Mouse (Mus musculus) neural tube, embryonic 13.5 days (tissue): ENCODE measurements at regions not wholly inside any gene's neighbourhood (a gene's known extent, or its start where the extent isn't known, plus 50 kb on each side); places are given as distances from the start of the nearest gene placed in this dataset.

ENCODE experiments used
- ATAC-seq: fragments of 200-750 bp; cut with Nextera tagmentation; 2 replicates; pipeline ENCODE4 v1.8.0; 2017; ENCODE audit warnings: low read depth, mild to moderate bottlenecking, moderate TSS enrichment, moderate library complexity
- H3K27ac ChIP-seq: fragments of 300-500 bp; sonication (generic); replicated peaks from 2 replicates; pipeline ENCODE4 v1.5.1; 2015; ENCODE audit warnings: moderate library complexity, mild to moderate bottlenecking, inconsistent platforms
- H3K27me3 ChIP-seq: fragments of 300-500 bp; sonication (generic); 2 replicates; pipeline ENCODE4 v1.6.1; 2015; ENCODE audit warnings: mild to moderate bottlenecking, inconsistent platforms
- H3K36me3 ChIP-seq: fragments of 300-500 bp; sonication (generic); 2 replicates; pipeline ENCODE4 v1.6.1; 2015; ENCODE audit warnings: mild to moderate bottlenecking, inconsistent platforms
- H3K4me1 ChIP-seq: fragments of 300-500 bp; sonication (generic); replicated peaks from 2 replicates; pipeline ENCODE4 v1.6.1; 2015; ENCODE audit warnings: inconsistent platforms
- H3K4me2 ChIP-seq: fragments of 300-500 bp; sonication (generic); 2 replicates; pipeline ENCODE4 v1.6.1; 2015; ENCODE audit warnings: inconsistent platforms, mild to moderate bottlenecking, moderate library complexity
- H3K4me3 ChIP-seq: fragments of 300-500 bp; sonication (generic); 2 replicates; pipeline ENCODE4 v1.5.1; 2015; ENCODE audit warnings: mild to moderate bottlenecking, inconsistent platforms
- H3K9ac ChIP-seq: fragments of 300-500 bp; sonication (generic); 2 replicates; pipeline ENCODE4 v1.6.1; 2015; ENCODE audit warnings: moderate library complexity, mild to moderate bottlenecking, inconsistent platforms
- H3K9me3 ChIP-seq: fragments of 300-500 bp; sonication (generic); 2 replicates; pipeline ENCODE4 v1.6.1; 2016; ENCODE audit warnings: inconsistent platforms
- WGBS: fragments of 180-500 bp; shearing (Covaris S2); methylation state at CpG from one replicate; pipeline ENCODE4 v1.1.7; 2015; 5-methylcytosine and 5-hydroxymethylcytosine counted together

DNA sequence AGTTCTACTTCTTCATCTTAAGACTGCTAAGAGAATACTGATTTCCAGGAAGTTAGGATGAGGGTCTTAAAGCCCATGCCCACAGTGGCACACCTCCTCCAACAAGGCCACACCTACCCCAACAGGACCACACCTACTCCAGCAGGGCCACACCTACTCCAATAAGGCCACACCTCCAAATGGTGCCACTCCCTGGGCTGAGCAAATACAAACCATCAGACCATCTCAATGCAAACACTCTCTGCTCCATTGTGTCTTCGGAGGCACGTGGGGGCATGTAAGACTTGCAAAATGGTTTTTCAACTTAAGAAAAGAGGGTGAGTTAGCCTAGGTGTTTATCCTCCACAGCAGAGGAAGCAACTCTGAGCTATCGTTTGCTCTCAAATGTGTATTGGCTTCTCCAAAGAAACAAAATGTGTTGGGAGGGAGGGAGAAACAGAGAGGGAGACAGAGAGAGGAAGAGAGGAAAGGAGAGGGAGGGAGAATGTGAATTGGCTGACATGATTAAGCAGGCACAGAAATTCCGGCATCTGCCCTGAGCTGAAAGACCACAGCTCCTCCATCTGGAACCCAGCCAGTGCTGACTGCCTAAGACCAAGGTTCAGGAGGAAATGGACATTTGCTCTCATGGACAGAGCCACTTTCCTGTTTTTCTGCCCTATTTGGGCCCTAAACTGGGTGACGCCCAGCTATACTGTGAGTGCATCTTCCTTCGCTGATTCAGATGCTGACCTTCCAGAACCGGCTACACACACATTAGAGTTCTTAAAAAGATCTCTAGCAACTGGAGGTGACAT, 356.2 kb downstream of the Ice1 start:
- 81% methylated on average over 7 of the region's 7 CpGs for WGBS
- H3K36me3 ChIP-seq = no peaks in the 10 kb centered on the region
- H3K4me3 ChIP-seq = no peak overlapping the region
- no peak overlapping the region for H3K4me2 ChIP-seq
- ATAC-seq = no peak
- no peak overlapping the region for H3K9ac ChIP-seq
- peaks cover 41% of the 10 kb centered on the region for H3K4me1 ChIP-seq
- H3K27ac ChIP-seq = no peak overlapping the region
- no peaks in the 10 kb centered on the region for H3K9me3 ChIP-seq
- H3K27me3 ChIP-seq = no peaks in the 10 kb centered on the region

DNA sequence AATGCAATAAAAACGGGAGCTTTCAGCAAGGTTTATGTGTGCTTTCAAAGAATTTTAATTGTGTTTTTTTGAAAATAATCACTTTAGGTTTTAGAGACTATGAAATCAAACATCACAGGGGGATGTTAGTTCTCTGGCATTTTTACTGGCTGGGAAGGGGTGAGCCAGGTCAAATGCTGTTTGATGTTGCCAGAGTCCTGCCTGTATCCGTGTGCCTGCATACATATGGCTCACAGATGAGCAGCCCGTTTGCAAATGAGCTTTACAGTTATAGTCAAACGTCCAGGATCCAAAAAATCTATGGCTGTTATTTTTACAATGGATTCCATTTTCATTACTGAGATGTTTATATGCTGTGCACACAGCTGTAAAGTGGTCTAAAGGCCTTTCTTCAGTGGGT, 354.7 kb downstream of the Ice1 start:
- 0 out of 2 replicates have a peak, but pooled peaks have one; percentile 54 for ATAC-seq
- H3K9ac ChIP-seq = no peak overlapping the region
- WGBS = 12% methylated on average over 4 of the region's 4 CpGs

DNA sequence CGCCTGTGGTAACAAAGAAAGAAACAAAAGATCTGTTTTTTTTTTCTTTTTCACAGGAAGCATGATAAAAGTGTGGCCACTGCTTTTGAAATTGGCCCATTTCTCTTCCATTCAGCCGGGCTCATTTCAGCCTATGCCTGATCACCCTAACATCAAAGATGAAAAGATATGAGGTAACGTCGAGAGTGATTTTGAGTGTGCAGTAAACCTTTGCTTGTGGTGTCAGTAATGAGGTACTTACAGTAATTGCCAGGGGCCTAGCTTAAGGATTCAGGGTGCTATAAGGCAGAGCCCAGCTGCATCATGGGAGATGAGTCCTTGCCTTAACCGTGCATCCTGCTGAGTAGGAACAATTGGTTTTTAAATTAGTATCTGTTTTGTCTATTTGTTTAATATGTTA, 354.2 kb downstream of the Ice1 start:
- Histone ChIP-seq H3K9ac (no peak overlapping the region), H3K9me3 (no peaks in the 10 kb centered on the region), H3K27me3 (no peaks in the 10 kb centered on the region), H3K27ac (peak overlapping the region; percentile 86), H3K4me2 (no peak overlapping the region), H3K4me1 (peaks cover 31% of the 10 kb centered on the region), H3K36me3 (no peaks in the 10 kb centered on the region), H3K4me3 (no peak overlapping the region)
- peak; percentile 76; the same call in 1 of the 2 replicates for ATAC-seq
- 4% methylated on average over 5 of the region's 5 CpGs for whole genome bisulfite sequencing

More for the DNA sequence above, 354.7 kb downstream of the Ice1 start:
- H3K36me3 ChIP-seq = no peaks in the 10 kb centered on the region
- peak overlapping the region; percentile 86 for H3K27ac ChIP-seq
- no peak overlapping the region for H3K4me2 ChIP-seq
- no peaks in the 10 kb centered on the region for H3K27me3 ChIP-seq
- no peak overlapping the region for H3K4me3 ChIP-seq
- no peaks in the 10 kb centered on the region for H3K9me3 ChIP-seq
- peaks cover 36% of the 10 kb centered on the region for H3K4me1 ChIP-seq

DNA sequence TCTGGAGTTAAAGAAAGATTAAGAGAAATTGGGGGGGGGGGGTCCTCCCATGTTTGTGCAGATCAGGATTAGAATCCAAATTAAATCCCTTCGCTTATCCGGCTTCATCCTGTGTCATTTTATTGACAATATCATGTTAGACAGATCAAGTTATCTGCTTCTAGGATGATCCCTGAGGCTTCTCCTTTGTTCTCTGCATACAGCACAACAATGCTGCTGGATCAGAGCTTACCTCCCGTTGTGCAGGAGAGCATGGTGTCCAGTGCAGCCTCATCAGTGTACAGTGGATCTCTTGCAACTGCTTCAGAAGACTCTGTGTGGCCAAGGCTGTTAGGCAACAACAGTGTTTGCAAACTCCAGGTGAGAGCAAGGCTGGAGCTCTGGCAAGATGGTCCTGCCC, 344.7 kb downstream of the Ice1 start:
- H3K27ac ChIP-seq = no peak overlapping the region
- ATAC-seq = no peak
- no peaks in the 10 kb centered on the region for H3K27me3 ChIP-seq
- H3K36me3 ChIP-seq = no peaks in the 10 kb centered on the region
- H3K4me2 ChIP-seq = no peak overlapping the region
- no peak overlapping the region for H3K9ac ChIP-seq
- 76% methylated on average over 3 of the region's 3 CpGs for WGBS
- 0 out of 2 replicates have a peak, but pooled peaks cover 4% of the 10 kb centered on the region for H3K9me3 ChIP-seq
- H3K4me1 ChIP-seq = no peaks in the 10 kb centered on the region
- H3K4me3 ChIP-seq = no peak overlapping the region

DNA sequence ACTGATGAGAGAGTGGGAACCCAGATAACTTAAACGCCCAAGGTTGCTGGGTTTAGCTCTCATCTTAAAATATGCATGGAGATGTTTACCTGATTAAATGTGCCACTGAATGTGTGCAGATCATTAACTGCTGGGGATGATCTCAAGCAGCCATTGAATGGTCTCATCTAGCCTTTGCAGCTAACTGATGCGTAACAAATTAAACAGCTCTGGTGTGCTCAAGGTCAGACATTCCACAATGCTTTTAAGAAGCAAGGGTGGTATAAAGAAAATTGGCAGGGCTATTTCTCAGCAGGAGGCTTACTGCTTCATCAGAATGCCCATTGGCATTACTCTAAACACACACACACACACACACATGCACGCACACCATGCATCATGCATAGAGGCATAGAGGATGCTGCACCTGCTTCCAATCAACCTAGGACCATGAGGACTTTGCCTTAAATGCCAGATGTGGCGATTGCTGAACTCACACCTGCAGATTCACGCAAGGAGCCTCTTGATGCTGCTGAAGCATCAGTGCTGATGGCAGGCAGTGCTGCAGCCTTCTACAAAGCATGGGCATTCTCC, 333.4 kb downstream of the Ice1 start:
- Histone ChIP-seq H3K4me3 (no peak overlapping the region), H3K9ac (no peak overlapping the region), H3K27ac (peak overlapping the region; percentile 69), H3K27me3 (no peaks in the 10 kb centered on the region), H3K36me3 (no peaks in the 10 kb centered on the region), H3K4me2 (no peak overlapping the region), H3K4me1 (peaks cover 9% of the 10 kb centered on the region; the same call in 1 of the 2 replicates), H3K9me3 (no peaks in the 10 kb centered on the region)
- peak; percentile 65; the same call in 1 of the 2 replicates for ATAC-seq
- WGBS = 47% methylated on average over 5 of the region's 5 CpGs

DNA sequence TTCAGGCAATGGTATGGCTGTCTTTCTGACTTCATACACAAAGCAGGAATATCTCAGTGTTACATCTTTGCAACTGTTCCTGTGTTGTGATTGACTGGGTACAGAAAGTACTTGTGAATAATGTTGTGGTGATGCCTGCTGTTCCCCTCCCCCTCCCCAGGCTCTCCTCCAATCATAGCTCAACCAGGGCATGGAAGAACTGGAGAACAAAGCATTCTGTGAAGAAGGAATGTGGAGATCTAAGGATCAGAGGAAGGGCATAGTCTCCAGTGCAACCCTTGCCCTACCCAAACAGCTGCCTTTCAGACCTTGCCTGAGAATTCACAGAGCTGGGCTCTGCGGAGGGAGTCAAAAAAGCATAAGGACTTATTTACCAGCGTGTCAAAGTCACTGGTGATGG, 326.9 kb downstream of the Ice1 start:
- H3K36me3 ChIP-seq = no peaks in the 10 kb centered on the region
- 12% methylated on average over 2 of the region's 2 CpGs for WGBS
- no peak overlapping the region for H3K9ac ChIP-seq
- no peaks in the 10 kb centered on the region for H3K27me3 ChIP-seq
- H3K9me3 ChIP-seq = no peaks in the 10 kb centered on the region
- ATAC-seq = peak; percentile 20; the same call in 1 of the 2 replicates
- H3K27ac ChIP-seq = peak overlapping the region; percentile 63
- no peak overlapping the region for H3K4me2 ChIP-seq
- H3K4me1 ChIP-seq = peaks cover 20% of the 10 kb centered on the region
- no peak overlapping the region for H3K4me3 ChIP-seq

DNA sequence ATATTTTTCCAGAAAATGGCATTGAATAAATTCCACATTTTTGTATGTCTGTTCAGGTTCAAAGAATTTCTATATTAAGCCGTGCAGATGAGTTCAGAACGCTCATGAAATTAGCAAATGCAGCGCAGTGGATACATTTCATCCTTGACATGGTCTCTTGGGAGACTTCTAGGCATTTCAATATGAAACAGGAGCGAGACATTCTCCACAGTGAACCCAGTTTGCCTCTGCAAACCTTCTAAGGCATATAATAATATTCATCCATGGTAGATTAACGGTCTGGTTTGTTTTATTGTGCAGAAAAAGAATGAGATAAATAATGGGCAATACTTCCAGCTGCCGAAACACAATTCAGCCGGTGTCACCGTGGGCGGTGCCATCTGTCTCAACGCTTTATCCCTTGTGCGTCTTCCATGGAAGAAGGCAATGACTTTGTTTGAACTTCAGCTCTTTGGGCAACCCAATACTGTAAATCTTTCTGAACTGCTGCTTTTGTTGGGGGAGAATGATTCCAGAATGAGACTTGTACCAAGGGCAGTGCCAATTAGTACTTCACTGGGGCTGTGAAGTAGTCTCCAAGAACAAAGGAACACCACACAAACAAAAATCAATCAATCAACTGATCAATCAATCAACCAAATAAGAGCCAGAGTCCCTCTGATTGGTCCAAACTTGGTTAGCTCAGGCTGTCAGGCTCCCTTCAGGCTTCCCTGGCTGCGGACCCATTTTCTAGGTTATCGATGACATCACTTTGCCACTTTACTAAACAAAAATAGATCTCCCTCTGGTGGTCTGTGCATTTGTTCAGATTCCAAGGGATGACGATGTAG, 326.0 kb downstream of the Ice1 start:
- peak; percentile 64 for ATAC-seq
- WGBS = 21% methylated on average over 14 of the region's 14 CpGs
- Histone ChIP-seq H3K4me3 (no peak overlapping the region), H3K9me3 (no peaks in the 10 kb centered on the region), H3K4me2 (0 out of 2 replicates have a peak overlapping the region, but pooled peaks have one; percentile 4), H3K27ac (peak overlapping the region; percentile 63), H3K36me3 (no peaks in the 10 kb centered on the region), H3K9ac (no peak overlapping the region), H3K27me3 (no peaks in the 10 kb centered on the region), H3K4me1 (peaks cover 20% of the 10 kb centered on the region)

DNA sequence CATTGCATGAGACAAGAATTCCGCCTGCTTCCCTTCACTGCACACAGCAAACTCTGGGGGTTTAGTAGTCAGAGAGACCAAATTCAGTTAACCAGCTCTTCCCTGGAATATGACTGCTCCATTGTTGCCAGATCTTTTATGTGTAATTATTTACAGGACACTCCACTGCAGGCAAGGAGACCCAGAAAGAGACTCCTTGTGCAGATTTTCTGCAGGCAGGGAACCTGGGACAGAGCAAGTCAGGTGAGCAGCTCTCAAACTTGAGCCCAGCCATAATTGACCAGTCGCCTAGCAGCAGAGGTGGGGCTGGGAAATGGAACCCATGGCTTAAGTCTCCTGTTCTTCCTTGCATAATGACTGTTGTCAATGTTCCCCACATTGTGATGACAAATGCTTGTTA, 324.2 kb downstream of the Ice1 start:
- Histone ChIP-seq H3K9ac (no peak overlapping the region), H3K27me3 (no peaks in the 10 kb centered on the region), H3K4me1 (peaks cover 20% of the 10 kb centered on the region), H3K4me3 (no peak overlapping the region), H3K27ac (0 out of 2 replicates have a peak overlapping the region, but pooled peaks have one; percentile 2), H3K9me3 (no peaks in the 10 kb centered on the region), H3K4me2 (no peak overlapping the region), H3K36me3 (no peaks in the 10 kb centered on the region)
- no peak for ATAC-seq
- WGBS = 69% methylated on average over 2 of the region's 2 CpGs

DNA sequence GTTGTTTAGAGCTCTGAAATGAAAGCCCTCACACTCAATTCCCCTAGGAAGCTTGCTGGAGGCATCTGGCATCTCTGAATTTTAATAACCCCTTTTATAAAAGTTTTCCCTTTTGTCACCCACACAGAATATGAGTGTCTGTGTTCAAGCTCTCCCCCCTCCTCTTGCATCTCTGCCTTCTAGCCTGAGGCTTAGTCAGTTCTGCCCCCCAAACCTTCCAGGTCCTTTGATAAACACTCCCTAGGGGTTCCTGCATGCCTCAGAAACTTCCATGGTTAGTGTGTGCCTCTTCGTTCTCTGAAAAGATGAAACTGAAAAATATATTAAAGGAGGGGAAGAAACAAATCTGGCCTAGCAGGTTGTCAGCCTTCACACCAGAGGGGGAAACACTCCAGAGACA, 313.9 kb downstream of the Ice1 start:
- 54% methylated on average over 1 of the region's 1 CpGs for WGBS
- Histone ChIP-seq H3K4me2 (no peak overlapping the region), H3K4me1 (peaks cover 16% of the 10 kb centered on the region), H3K9ac (no peak overlapping the region), H3K27me3 (no peaks in the 10 kb centered on the region), H3K27ac (no peak overlapping the region), H3K9me3 (0 out of 2 replicates have a peak, but pooled peaks cover 3% of the 10 kb centered on the region), H3K4me3 (no peak overlapping the region), H3K36me3 (no peaks in the 10 kb centered on the region)
- ATAC-seq = no peak

DNA sequence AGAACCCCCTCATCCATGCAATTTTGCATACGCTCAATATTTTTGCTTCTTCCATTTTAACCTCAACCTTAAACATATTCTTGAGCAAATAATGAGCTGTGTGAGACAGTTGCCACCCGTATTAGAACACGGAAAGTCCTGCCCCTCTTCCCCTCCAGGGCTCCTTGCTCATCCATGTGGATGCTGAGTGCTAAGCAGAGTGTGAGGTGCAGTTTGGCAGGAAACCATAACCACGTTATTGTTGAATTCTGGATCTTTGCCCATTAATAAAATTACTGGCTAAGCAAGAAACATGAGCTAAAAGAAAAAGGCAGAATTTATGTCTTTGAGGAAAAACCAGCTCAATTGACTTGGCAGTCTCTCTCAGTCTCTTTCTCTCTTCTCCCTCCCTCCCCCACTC, 301.4 kb downstream of the Ice1 start:
- ATAC-seq = no peak

DNA sequence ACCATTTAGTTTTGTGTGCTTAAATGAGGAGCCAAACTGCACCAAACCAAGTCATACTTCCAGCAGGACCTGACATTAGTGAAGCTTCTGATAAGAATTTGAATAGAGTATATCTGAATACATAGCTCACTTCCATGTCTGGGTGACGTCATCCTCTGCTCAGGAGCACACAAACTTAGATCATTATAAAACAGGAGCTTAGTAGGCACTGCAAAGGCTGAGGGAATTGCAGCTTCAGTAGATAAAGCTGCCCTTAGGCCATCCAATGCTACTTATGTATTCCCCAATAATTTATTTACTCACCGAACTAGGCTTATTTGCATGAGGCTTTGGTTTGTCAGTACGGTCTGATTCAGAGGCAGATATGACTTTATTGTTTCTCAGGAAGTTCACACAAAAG, 297.0 kb downstream of the Ice1 start:
- 46% methylated on average over 3 of the region's 3 CpGs for WGBS
- Histone ChIP-seq H3K9me3 (no peaks in the 10 kb centered on the region), H3K27ac (no peak overlapping the region), H3K4me2 (no peak overlapping the region), H3K9ac (no peak overlapping the region), H3K4me1 (0 out of 2 replicates have a peak, but pooled peaks cover 10% of the 10 kb centered on the region), H3K27me3 (no peaks in the 10 kb centered on the region), H3K36me3 (no peaks in the 10 kb centered on the region), H3K4me3 (no peak overlapping the region)
- ATAC-seq = no peak

More for the DNA sequence above, 301.4 kb downstream of the Ice1 start:
- Histone ChIP-seq H3K27ac (no peak overlapping the region), H3K27me3 (no peaks in the 10 kb centered on the region), H3K9ac (no peak overlapping the region), H3K9me3 (no peaks in the 10 kb centered on the region), H3K4me2 (no peak overlapping the region), H3K36me3 (no peaks in the 10 kb centered on the region), H3K4me1 (peaks cover 22% of the 10 kb centered on the region), H3K4me3 (no peak overlapping the region)
- 58% methylated on average over 4 of the region's 4 CpGs for WGBS
